In genomic region chr5:86704923-86705322, GRCm38 (mm10) we compare ENCODE assay signal across 23 mouse cellular contexts. TPM values are rescaled to one million over a fixed set of nuclear protein-coding genes. Genes with fewer than 3 reads are reported as not detected.
DNase-seq lines count a peak whose midpoint lies in the region; ATAC-seq and TF ChIP-seq lines count a peak whose summit lies in the region.
"Had no signal": no experiment of that assay in that cellular context is flagged by ENCODE, and none has a peak within 500 bp of the region (broad histone marks: within the 10 kb centered on the region; RNA-seq: fewer than 3 reads in every experiment).

No protein-coding gene starts in this region.

- no peak overlapping the region for H3K27ac ChIP-seq in kidney, postnatal 0 days
- no peak overlapping the region for H3K27ac ChIP-seq in gastrocnemius, adult 2 months
- H3K27ac ChIP-seq: embryonic facial prominence, embryonic 12.5 days; forebrain, embryonic 15.5 days; heart, embryonic 10.5 days; hindbrain, embryonic 14.5 days had no signal

- H3K27me3 ChIP-seq in kidney, postnatal 0 days (ENCODE audit: insufficient read depth, low read length), result no peaks in the 10 kb centered on the region
- H3K27me3 ChIP-seq: embryonic facial prominence, embryonic 12.5 days; forebrain, embryonic 15.5 days had no signal

- H3K9ac ChIP-seq in kidney, postnatal 0 days (ENCODE audit: low read depth, low read length), result no peak overlapping the region
- H3K9ac ChIP-seq: embryonic facial prominence, embryonic 12.5 days; forebrain, embryonic 15.5 days; hindbrain, embryonic 14.5 days had no signal

- H3K4me3 ChIP-seq in kidney, postnatal 0 days (replicated peaks; ENCODE audit: low read depth, low read length), result no peak overlapping the region
- no peak overlapping the region for H3K4me3 ChIP-seq in gastrocnemius, adult 2 months
- H3K4me3 ChIP-seq: embryonic facial prominence, embryonic 12.5 days; forebrain, embryonic 15.5 days; heart, embryonic 10.5 days had no signal

- peak; percentile 27; the same call in 1 of the 2 replicates for TF ChIP-seq CTCF in kidney, postnatal 0 days (IDR thresholded peaks at IDR 0.05; ENCODE audit: low read depth)
- TF ChIP-seq CTCF in gastrocnemius, adult 2 months (IDR thresholded peaks at IDR 0.05), result no peak

- H3K9me3 ChIP-seq in kidney, postnatal 0 days (replicated peaks; ENCODE audit: low read length), result no peaks in the 10 kb centered on the region
- H3K9me3 ChIP-seq: embryonic facial prominence, embryonic 12.5 days; forebrain, embryonic 15.5 days; heart, embryonic 10.5 days had no signal

- DNase-seq in kidney, postnatal 0 days (ENCODE audit: low spot score), result peak; percentile 6
- DNase-seq in kidney, adult 18-20 months, result no peak
- DNase-seq in 3T3-L1 (ENCODE audit: low read depth, low spot score) (peak; percentile 46), 416B (ENCODE audit: low read depth) (peak; percentile 3), adipocyte (ENCODE audit: low spot score) (peak; percentile 33)
- DNase-seq in gastrocnemius, adult 2 months, result no peak
- DNase-seq in embryo, embryonic 9.5 days (ENCODE audit: extremely low spot score), result no peak
- DNase-seq: adrenal gland, postnatal 14 days; cerebellum, adult 11-12 months; cerebellum, adult 9-11 months; cerebellum, postnatal 36 days; gastrocnemius, postnatal 10 days; heart, adult 18-20 months; heart, postnatal 10 days; kidney, adult 11 months had no signal

- H3K4me2 ChIP-seq in kidney, postnatal 0 days (ENCODE audit: low read length), result no peak overlapping the region
- H3K4me2 ChIP-seq: embryonic facial prominence, embryonic 12.5 days; forebrain, embryonic 15.5 days; hindbrain, embryonic 14.5 days had no signal

- intact Hi-C loops in gastrocnemius, adult 2 months (cut with DNase I), result no loop called here

- H3K36me3 ChIP-seq in kidney, postnatal 0 days (ENCODE audit: insufficient read depth, low read length), result no peaks in the 10 kb centered on the region
- H3K36me3 ChIP-seq: embryonic facial prominence, embryonic 12.5 days; forebrain, embryonic 15.5 days; heart, embryonic 10.5 days had no signal

- no peak for ATAC-seq in kidney, postnatal 0 days (replicated peaks; ENCODE audit: low FRiP score, low read depth)
- ATAC-seq: forebrain, embryonic 15.5 days had no signal

- 74% methylated on average over 3 of the region's 3 CpGs for WGBS in kidney, postnatal 0 days

- H3K4me1 ChIP-seq in kidney, postnatal 0 days (replicated peaks; ENCODE audit: insufficient read depth, low read length), result no peaks in the 10 kb centered on the region
- H3K4me1 ChIP-seq: embryonic facial prominence, embryonic 12.5 days; forebrain, embryonic 15.5 days; heart, embryonic 10.5 days had no signal

RNA-seq across cellular contexts. Expression of gene Tmprss11b, which starts 28.8 kb away (rescaled TPM):
- polyA plus RNA-seq in kidney, postnatal 0 days (2015; fragmentation: Nextera tagmentation; extraction: Ambion mirVana), result not detected in 2 replicates
- total RNA-seq in gastrocnemius, adult 2 months (2021), result not detected
- total RNA-seq: adrenal gland, postnatal 14 days; gastrocnemius, postnatal 10 days; gastrocnemius, postnatal 4 days; heart, adult 18-20 months; heart, postnatal 10 days; hematopoietic stem cell, adult 5-6 weeks had no signal
- polyA plus RNA-seq: forebrain, embryonic 11.5 days; forebrain, embryonic 15.5 days; heart, embryonic 10.5 days; heart, embryonic 14.5 days; hindbrain, embryonic 14.5 days had no signal

RNA-seq across cellular contexts. Expression of gene Tmprss11e, which starts 40.7 kb away (rescaled TPM):
- 0.08 TPM in 1 of 2 replicates, not detected in the other for polyA plus RNA-seq in kidney, postnatal 0 days (2015; fragmentation: Nextera tagmentation; extraction: Ambion mirVana)
- not detected for total RNA-seq in gastrocnemius, adult 2 months (2021)
- total RNA-seq: adrenal gland, postnatal 14 days; gastrocnemius, postnatal 10 days; gastrocnemius, postnatal 4 days; heart, adult 18-20 months; heart, postnatal 10 days; hematopoietic stem cell, adult 5-6 weeks had no signal
- polyA plus RNA-seq: embryonic facial prominence, embryonic 12.5 days; forebrain, embryonic 11.5 days; forebrain, embryonic 15.5 days; heart, embryonic 10.5 days; heart, embryonic 14.5 days had no signal

Comparison
In these comparisons a context has a peak if more than half of its experiments do, and no peak if none do; other contexts are left out.
1. DNase-seq: peak in kidney, postnatal 0 days (single experiment), 3T3-L1 (single experiment), 416B (single experiment) and adipocyte (single experiment); none in kidney, adult 18-20 months (single experiment), gastrocnemius, adult 2 months (single experiment) and embryo, embryonic 9.5 days (single experiment).